Mouse (Mus musculus): ENCODE data around the gene Scube1.

DNA sequence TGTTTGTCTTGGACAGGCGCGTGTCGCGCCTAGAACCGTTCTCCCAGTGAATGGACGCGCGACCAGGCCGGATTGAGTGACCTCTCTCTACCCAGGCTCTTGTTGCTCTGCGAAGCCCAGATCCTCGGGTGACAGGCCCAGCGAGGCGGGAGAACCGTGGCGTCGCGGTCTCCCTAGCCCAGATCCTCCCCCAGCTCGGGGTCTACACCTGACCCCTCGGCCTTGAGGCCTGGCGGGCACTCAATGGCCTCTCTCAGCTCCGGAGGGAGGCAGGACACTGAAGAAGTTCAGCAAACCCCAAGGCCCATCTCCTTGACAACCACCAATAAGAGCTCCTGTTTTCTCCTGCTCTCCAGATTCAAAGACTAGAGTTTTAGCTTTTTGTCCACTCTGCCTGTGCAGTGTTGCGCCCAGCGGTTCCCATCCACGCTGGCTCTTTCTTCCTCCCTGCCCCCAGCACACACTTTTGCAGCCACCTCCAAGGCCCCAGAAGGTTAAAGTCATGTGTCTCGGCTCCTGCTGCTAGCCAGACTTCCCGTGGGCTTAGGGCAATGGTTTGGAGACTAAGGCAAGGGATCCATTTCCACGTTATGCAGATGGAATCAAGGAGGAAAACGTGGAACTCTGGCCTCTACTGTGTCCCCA, 857 bp upstream of the Scube1 start:
- TF ChIP-seq CTCF (IDR thresholded peaks at IDR 0.05; ENCODE audit: low read depth) (no peak), EP300 (IDR thresholded peaks at IDR 0.05; ENCODE audit: low read depth) (no peak)

All from liver, postnatal 0 days (tissue).